Mouse (Mus musculus): ENCODE measurements around the gene Stac2.

Stac2 gene

DNA sequence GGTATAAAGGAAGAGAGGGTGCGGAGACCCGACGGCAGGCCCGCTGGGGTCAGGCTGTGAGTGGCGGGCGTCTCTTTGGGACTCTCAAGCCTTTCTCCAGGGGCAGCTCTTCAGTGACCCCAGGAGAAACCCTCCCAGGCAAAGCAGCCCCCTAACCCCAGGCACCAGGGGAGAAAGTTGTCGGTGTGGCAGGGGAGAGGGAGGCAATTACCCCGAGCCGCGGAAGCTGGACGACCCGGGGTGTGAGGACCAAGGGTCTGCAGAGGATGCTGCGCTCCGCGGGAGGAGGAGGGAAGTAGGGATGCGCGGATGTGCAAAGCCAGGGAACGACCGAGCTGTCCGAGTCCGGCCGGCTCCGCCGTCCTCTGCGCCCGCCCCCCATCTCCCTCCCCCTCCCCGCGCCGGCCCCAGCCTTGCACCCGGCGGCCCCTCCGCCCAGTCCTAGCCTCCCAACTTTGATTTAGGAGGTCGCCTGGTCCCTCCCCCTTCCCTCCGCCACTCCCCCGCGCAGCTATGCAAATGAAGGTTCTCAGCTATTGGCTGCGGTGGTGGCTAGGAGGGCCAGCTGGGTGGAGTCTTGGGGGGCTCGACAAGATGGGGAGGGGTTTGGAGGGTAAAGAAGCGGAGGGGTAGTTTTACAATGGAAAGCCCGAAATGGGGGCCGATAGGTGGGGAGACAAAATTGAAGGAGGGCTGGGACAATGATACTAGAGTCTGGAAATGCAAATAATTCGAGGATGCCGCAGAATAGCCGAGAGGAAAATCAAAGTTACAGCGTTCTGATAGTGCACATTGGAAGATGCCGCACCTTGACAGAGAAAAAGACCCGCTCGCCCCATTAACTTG lies at the start of gene Stac2:
Stac2 (minus strand) TSS at position 474 of the 846 bp plus-strand sequence.
- no peak for DNase-seq (ENCODE audit: low read depth in 2 of 2, low spot score in 2 of 2)

DNA sequence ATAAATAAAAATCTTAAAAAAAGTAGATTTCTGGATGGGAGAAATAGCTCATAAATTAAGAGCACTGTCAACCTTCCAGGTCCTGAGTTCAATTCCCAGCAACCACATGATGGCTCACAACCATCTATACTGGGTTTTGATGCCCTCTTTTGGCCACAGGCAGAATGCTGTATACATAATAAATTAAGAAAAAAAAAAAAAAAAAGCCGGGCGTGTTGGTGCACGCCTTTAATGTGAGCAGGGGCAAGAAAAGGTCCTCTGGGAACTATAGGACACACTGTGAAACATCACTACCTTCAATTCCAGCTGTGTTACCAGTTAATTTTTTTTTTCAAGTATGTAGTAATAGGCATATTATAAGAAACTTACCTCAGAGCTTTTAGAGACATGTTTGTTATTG lies 48.1 kb upstream of the Stac2 start:
- no peak for DNase-seq (ENCODE audit: low read depth in 2 of 2, low spot score in 2 of 2)

DNA sequence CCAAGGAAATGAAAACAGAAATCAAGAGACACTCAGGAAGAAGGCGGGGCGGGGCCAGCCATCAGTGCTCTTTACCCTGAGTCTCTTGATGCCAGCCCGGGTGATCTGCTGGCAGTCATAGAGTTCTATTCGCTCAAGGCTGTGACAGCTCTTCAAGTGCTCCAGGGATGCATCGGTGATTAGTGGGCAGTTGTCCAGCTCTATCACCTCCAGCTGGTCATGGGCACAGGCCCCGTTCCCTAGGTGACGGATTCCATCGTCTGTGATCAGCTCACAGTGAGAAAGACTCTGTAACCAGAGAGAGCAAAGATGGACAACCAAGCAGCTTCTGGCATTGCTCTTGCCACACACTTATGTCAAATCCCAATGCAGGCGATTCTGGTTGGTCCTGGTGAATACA lies 37.3 kb upstream of the Stac2 start:
- no peak for DNase-seq (ENCODE audit: low read depth in 2 of 2, low spot score in 2 of 2)

DNA sequence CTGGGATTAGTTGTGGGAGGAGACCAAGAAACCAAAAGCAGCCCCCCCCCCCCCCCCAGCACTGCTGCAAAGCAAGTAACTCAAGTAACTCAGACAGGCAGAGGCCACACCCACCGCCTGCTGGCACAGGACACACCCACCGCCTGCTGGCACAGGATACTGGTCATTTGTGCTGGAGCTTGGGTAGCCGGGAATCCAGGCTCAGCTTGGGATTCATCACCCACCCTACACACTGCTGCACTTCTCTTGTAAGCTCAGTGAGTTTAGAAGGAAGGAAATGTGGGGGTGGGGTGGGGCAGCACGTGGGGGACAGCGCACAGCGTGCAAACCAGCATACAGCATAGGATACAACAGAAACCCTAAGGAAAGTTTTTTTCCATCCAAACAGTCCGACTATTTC lies 35.0 kb upstream of the Stac2 start:
- DNase-seq (ENCODE audit: low read depth in 2 of 2, low spot score in 2 of 2), result no peak

DNA sequence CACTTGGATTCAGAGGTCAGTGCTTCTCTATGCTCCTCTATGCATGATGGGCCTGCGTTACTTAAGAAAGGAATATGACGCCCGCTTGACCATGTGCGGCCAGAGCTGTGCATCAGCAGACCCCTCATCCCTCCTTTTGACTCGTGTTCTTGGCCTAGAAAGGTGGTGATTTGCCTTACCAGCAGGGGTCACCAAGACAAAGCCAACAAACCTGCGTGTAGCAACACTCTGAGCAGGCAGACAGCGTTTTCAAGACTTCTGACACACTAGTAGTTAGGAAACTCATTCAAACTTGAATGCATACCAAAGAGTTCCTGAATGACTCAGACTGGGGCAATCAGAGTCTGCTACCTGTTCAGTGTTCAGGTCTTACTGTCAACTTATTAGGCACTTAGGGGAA lies 33.3 kb upstream of the Stac2 start:
- no peak for DNase-seq (ENCODE audit: low read depth in 2 of 2, low spot score in 2 of 2)

DNA sequence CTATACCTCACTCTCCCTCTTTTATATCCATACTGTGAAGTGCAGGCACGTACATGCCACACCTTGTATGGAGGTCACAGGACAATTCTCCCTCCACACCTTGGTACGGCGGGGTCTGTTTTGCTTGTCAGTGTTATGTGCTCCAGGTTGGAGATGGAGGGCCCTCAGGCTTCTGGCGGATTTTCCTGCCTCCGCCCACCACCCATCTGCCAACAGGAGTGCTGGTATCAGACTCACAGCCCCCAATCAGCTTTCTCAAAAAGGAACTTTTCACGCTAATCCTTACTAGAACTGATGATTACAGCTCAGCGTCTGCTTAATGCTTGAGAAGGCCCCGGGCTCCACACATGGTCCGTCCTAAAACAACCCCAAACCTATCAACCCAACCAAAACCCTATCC lies 32.9 kb upstream of the Stac2 start:
- no peak for DNase-seq (ENCODE audit: low read depth in 2 of 2, low spot score in 2 of 2)

DNA sequence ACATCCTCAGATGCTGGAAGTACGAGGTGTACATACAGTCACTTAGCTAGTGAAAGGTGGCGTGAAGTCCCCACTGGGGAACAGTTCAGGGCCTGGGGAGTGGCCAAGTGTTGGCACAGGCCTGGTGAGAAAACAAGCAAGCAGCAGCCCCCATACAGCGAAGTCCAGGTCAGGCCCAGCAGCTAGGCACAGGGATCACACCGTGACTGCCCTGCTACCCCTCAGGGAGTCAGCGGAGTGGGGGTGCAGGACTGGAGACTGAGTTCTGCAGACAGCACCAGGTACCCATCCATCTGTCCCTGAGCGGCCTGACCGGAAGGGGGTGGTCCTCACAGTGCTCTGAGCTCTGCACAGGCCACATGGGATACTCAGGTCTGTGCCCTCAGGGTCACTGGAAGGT lies 29.5 kb upstream of the Stac2 start:
- DNase-seq (ENCODE audit: low read depth in 2 of 2, low spot score in 2 of 2), result no peak

DNA sequence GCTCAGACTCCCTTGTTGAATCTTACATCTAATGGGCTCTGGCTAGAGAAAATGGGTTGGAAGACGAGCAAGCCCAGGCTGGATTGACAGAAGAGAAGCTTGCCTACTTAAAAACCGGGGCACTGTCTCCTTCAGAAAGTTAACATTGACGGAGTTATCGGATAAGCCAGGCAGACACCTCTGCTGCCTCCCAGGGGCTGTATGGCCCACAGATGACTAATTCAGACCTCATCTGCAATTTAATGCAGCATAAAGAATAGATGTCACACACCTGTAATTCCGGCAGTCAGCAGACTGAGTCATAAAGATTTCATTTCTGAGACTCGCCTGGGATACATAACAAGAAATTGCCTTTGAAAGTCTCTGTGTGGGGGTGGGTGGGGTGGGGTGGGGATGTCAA lies 27.2 kb upstream of the Stac2 start:
- DNase-seq (ENCODE audit: low read depth in 2 of 2, low spot score in 2 of 2), result no peak

DNA sequence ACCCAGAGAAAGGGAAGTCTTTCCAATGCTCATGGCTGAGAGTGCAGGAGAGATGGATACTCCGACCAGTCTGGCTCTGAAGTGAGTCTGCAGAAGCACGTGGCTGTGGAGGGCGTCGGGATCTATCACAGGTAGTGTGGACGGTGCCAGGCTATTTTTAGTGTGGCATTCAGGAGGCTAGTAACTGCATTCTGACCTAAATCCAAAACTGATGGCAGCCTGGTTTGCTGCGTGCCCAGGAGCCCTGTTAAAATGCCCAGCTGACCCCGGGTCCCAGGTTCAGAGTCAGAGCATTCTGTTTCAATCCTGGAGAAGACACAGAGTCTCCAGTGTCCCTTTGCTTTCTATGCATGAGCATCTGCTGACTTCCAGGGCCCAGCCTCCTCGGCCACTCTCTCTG lies 23.8 kb upstream of the Stac2 start:
- no peak for DNase-seq (ENCODE audit: low read depth in 2 of 2, low spot score in 2 of 2)

DNA sequence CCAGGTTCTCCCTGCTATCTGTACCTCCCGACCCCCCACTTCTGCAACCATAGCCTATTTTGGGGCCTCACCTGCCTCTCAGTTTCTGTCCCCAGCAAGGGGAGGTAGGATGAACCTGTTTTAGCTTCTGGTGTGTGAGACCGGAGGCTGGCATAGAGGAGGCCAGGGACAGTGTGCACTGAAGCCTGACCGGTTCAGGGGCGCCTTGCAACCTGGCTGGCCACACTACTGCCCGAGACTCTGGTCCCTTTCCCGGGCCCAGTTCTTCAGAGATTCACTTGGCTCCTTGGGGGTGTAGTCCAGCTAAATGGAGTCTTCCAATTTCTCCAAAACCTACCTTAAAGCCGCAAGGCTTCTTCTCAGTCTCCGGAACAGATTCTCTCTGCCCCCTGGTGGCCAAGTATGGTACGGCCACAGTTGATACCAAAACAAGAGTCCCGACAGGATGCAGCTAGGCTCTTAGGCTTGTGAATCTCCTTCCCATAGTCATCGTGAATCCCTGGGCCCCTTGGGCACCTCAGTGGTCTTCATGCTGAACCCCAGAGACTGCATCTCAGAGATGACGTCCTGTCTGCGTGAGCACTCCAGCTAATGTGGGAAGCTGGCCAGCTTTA lies 22.0 kb upstream of the Stac2 start:
- peak; percentile 84 to 93 for DNase-seq (ENCODE audit: low read depth in 2 of 2, low spot score in 2 of 2)

DNA sequence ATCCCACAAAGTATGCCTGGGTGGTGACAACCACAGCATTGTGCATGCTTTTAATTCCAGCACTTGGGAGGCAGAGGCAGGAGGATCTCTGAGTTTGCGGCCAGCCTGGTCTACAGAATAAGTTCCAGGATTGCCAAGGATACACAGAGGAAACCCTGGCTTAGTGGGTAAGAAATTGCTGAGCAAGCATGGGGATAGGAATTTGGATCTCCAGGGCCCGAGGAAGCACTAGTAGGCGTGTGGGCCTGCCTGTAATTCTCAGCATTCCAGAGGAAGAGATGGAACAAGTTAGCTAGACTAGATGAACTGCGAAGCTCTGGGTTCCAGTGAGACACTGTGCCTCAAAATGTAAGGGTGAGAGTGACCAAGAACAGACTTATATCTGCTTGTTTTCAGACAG lies 20.2 kb upstream of the Stac2 start:
- DNase-seq (ENCODE audit: low read depth in 2 of 2, low spot score in 2 of 2), result no peak

DNA sequence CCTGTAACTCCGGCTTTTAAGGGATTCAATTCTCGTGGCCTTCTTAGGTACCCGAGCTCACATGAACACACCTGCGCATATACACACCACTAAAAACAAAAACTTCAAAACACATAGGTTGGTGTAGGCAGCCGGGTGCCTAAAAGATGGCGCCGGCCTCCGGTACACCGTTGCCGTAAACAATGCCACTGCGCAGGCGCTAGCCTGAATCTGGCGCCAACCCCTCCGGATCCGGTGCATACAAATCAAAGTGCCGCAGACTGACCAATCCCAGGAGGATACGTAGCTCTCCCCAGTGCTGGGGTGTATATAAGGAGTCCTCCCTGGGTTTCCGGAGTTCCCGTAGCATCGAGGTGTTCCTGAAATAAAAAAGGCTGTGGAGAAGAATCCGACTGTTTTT lies 14.0 kb upstream of the Stac2 start:
- no peak for DNase-seq (ENCODE audit: low read depth in 2 of 2, low spot score in 2 of 2)

DNA sequence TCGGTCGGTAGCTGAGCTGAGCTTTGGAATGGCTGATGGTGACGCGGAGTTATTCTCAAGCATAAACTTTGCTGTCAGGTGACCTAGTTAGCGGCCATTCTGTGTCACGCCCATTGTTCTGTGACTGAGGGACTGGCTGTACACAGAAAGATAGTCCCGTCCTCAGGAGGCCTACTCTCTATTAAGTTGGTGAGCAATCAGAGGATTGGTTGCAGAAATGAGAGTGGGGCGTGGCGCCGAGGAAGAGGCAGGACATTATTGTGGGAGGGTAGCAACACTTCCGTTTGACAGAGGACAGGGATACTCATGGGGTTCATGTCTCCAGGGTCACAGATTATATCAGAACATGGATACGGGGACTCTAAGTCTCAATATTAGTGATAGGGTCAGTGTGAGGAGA lies 12.9 kb upstream of the Stac2 start:
- no peak for DNase-seq (ENCODE audit: low read depth in 2 of 2, low spot score in 2 of 2)

DNA sequence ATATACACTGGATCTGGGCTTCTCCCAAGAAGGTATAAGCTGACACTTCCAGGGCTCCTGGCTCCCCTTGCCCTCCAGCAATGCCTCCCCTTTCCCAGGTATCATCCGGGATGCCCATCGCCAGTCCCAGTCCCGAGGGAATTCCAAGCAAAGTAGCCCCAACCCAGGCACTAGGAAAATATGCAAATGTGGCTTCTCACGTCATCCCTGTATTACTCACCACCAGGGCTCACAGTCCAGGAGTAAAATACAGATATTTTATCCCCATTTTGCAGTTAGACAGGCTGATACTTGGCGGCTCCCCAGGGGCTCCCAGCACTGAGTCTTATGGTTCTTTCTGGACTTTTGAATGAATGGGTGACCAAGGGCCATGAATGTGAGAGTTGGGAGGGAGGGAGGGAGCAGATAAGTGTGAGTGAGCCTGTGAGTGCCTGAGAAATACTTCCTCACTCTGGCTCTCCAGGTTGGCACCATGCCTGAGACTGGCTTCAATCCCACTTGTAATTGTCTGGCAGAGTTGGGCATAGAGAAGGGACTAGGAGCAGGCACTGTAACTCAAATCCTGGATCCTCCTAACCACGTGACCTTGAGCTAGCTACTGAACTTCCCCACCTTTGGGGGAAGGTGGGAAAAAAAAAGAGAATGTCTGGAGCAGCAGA lies 8.8 kb upstream of the Stac2 start:
- no peak for DNase-seq (ENCODE audit: low read depth in 2 of 2, low spot score in 2 of 2)

DNA sequence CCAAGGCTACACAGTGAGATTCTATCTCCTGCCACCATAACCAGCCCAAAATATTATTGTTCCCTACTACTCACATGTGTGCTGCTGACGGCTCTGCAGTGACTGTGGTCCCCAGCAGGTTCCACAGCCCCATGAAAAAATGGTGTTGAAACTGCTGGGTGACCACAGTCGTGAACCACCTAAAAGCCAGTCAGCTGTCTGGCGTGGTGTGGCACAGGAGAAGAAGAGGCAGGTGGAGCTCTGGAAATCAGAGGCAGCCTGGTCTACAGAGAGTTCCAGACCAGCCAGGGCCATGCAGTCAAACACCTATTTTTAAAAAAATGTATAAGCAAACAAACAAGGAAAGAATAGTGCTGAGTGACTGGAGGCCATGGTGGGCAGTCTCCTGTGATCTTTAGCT lies 8.2 kb upstream of the Stac2 start:
- DNase-seq (ENCODE audit: low read depth in 2 of 2, low spot score in 2 of 2), result no peak

DNA sequence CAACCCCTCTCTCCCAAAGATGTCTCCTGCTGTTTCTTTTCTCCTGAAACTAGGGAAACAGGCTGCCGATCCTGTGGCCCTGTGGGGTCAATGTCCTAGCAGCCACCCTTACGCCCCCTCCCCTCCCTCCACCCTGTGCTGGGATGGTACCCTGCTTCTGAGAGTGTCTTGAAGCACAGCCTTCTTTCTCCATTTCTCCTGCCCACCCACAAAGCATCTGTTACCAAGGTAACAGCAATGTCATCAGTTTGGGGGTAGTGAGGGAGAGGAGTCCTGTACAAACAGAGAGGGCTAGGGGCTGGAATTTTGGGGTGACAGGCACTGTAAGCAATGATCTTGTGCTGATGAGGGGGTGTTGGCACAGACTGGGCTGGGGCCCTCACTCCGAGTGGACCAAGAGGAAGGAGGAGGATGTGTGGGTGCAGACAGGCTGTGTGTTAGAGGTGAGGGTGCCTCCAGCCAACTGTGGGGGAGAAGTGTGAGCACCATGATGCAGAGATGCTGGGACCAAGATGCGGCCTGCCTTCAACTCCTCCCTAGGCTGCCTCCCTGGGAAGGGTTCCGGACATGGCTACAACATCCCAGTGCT lies 6.9 kb upstream of the Stac2 start:
- no peak for DNase-seq (ENCODE audit: low read depth in 2 of 2, low spot score in 2 of 2)

DNA sequence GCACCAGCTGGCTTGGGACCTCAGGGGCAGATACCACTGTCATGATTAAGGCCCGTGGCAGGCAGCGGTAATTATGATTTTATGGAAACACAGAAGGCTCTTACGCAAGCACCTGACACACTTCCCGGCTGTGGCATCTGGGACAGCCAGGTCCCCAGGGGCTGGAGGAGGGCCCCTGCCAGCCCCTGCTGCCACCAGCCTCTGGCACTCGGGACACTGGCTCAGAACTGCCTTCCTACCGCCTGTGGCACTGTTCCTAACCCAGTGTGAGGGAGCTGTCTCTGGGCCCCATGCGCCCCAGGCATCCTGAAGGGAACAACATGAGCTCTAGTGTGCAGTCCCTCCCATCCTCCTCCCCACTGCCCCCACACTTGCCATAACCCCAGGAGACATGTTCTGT lies 6.4 kb upstream of the Stac2 start:
- DNase-seq (ENCODE audit: low read depth in 2 of 2, low spot score in 2 of 2), result no peak

DNA sequence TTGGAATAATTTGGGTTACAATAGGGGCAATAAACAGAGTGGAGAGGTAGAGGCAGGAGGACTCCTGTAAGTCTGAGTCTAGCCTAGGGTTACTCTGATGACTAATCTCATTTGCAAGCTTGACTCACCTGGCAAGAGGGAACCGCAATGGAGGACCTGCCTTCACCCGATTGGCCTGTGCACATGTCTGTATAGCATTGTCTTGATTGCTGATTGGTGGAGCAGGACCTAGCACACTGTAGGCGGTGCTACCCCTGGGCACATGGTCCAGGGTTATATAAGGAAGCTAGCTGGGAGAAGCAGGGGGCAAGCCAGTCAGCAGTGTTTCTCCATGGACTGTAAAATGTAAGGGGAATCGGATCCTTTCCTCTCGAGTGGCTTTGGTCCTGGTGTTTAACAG lies 4.7 kb upstream of the Stac2 start:
- no peak for DNase-seq (ENCODE audit: low read depth in 2 of 2, low spot score in 2 of 2)

DNA sequence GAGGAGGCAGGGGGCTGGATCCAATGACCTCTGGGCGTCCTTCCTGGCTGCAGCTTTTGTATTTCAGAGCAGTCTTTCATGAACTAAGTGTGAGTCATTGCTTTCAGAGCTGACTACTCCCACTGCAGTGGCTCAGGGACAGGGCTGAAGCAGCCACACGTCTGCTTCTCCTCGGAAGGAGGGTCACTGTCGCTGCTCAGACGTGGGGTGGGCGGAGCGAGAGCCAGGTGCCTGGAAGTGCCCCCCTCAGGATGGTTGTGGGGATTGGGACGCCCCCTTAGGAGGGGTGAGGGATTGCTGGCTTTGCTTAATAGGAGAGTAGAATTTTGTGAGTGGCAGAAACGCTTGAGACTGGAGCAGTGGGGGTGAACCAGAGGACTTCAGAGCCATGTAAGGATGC lies 4.2 kb upstream of the Stac2 start:
- DNase-seq (ENCODE audit: low read depth in 2 of 2, low spot score in 2 of 2), result no peak

DNA sequence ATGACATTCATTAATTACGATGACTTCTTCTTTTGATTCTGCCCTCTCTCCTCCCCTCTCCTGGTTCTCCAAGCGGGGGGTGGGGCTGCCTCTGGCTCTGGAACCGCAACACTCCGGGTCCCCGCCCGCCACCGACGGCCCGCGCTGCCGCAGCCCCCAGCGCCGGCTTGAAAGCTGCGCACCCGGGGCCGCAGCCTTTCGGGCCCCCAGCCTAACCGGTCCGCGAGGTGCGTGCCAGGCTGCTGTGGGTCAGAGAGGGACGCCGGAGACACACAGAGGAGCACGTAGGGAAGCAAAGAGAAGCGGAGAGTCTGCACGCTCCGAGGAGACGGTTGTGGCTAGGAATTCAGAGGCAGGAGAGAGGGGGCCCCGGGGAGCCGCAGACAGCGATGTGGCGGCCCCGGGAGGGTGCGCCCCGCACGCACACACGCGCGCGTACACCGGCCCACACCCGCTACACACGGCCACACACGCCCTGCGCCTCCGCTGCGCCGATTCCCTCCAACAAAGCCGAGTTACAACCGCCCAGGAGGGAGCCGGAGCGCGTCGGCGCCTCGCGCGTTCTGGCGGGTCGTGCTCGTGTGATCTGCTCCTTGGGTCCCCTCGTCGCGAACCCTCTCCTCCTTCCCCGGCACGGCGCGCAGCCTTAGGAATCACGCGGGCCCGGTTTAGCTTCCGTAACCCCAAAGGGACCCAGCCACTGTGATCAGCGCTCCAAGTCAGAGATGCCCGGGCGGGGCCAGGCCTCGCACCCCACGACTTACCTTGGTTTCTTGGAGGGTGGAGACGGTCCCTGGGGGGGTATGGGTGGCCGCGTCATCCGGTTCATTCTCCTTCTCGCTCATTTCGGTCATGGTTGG lies 903 bp downstream of the Stac2 start:
- peak; percentile 34 to 61 for DNase-seq (ENCODE audit: low read depth in 2 of 2, low spot score in 2 of 2)

DNA sequence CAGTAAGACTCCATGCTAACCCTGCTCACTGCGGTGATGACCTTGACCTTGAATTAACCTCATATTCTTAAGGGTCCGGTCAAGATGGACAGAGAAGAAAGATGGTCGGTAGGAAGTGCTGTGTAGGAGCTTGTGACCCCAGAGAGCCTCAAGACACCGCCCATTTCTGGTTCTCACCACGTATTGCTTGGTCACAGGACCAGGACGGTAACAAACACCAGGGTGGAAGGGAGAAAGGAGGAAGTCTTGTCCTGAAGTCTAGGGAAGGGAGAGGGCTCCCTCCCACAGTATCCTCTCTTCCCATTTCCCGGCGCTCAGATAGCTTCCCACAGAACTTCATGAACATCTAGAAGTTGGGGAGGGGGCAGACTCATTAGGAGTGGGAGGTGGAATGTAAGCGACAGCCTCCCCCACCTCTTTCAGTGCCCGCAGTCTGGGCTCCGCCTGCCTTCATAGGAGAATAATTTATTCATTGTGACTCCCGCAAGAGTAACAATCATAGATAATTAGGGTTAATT lies 1.6 kb downstream of the Stac2 start:
- DNase-seq (ENCODE audit: low read depth in 2 of 2, low spot score in 2 of 2), result no peak

All from CD8-positive naive resting alpha-beta T cell, adult 2 months (primary cell).